Mouse (Mus musculus) small intestine, adult 2 months (tissue): Measurements from ENCODE around the gene Stk32b.

Experiments used
- CTCF ChIP-seq: fragments of 200-500 bp; IDR thresholded peaks from 2 replicates; pipeline ENCODE4 v1.5.1; 2012; ENCODE audit warnings: low read depth, mild to moderate bottlenecking, control low read depth, inconsistent platforms, low read length, moderate library complexity, mixed read lengths; ENCODE audit not compliant: insufficient replicate concordance, insufficient read length; ENCODE audit errors: extremely low read depth
- POLR2A ChIP-seq: fragments of 200-500 bp; IDR thresholded peaks from 2 replicates; pipeline ENCODE4 v1.6.1; 2012; ENCODE audit warnings: low read depth, mild to moderate bottlenecking, control low read depth, inconsistent platforms, low read length, moderate library complexity

GRCm38 (mm10) chr5:37720670-37721069 lies 3.7 kb upstream of the Stk32b start:
- TF ChIP-seq POLR2A, result no peak
- TF ChIP-seq CTCF, result no peak
